Mouse (Mus musculus): ENCODE data around the gene Sirt2. TPM values are rescaled to one million over a fixed set of nuclear protein-coding genes. Genes with fewer than 3 reads are reported as not detected.

The Sirt2 gene
- polyA plus RNA-seq, 1 experiment = 17.6 TPM

- peaks cover 30% of the 10 kb centered on the region for H3K36me3 ChIP-seq (ENCODE audit: control insufficient read depth)
- H3K4me1 ChIP-seq (ENCODE audit: control insufficient read depth) = peaks cover 22% of the 10 kb centered on the region
- H3K9me3 ChIP-seq (ENCODE audit: control insufficient read depth, low read length) = no peaks in the 10 kb centered on the region
- H3K4me3 ChIP-seq (replicated peaks) = no peak overlapping the region
- no peaks in the 10 kb centered on the region for H3K27me3 ChIP-seq (ENCODE audit: control insufficient read depth)
- TF ChIP-seq GATA1 (IDR thresholded peaks at IDR 0.05; ENCODE audit: low read length) (no peak), TAL1 (IDR thresholded peaks at IDR 0.05; ENCODE audit: low read length) (no peak)
Observed at GRCm38 (mm10) chr7:28831411-28832125, 65.0 kb downstream of the Sirt2 start.

- Histone ChIP-seq H3K36me3 (ENCODE audit: control insufficient read depth) (peaks cover 29% of the 10 kb centered on the region), H3K4me3 (replicated peaks) (no peak overlapping the region), H3K4me1 (ENCODE audit: control insufficient read depth) (peaks cover 22% of the 10 kb centered on the region), H3K27me3 (ENCODE audit: control insufficient read depth) (no peaks in the 10 kb centered on the region), H3K9me3 (ENCODE audit: control insufficient read depth, low read length) (no peaks in the 10 kb centered on the region)
- no peak for TF ChIP-seq TAL1 (IDR thresholded peaks at IDR 0.05; ENCODE audit: low read length)
- TF ChIP-seq GATA1 (IDR thresholded peaks at IDR 0.05; ENCODE audit: low read length) = no peak
Observed at GRCm38 (mm10) chr7:28832137-28832536, 65.6 kb downstream of the Sirt2 start.

- no peaks in the 10 kb centered on the region for H3K27me3 ChIP-seq (ENCODE audit: control insufficient read depth)
- H3K4me1 ChIP-seq (ENCODE audit: control insufficient read depth) = peaks cover 22% of the 10 kb centered on the region
- H3K4me3 ChIP-seq (replicated peaks) = no peak within 1 kb of the TSS
- peaks cover 27% of the 10 kb centered on the region for H3K36me3 ChIP-seq (ENCODE audit: control insufficient read depth)
- TF ChIP-seq TAL1 (IDR thresholded peaks at IDR 0.05; ENCODE audit: low read length) (no peak), GATA1 (IDR thresholded peaks at IDR 0.05; ENCODE audit: low read length) (no peak)
- H3K9me3 ChIP-seq (ENCODE audit: control insufficient read depth, low read length) = no peaks in the 10 kb centered on the region
Observed at GRCm38 (mm10) chr7:28833723-28834347, 67.3 kb downstream of the Sirt2 start, which contains the start of gene Lgals4. Gene Lgals4, plus strand, starts transcription at chr7:28833854.

- Histone ChIP-seq H3K4me1 (ENCODE audit: control insufficient read depth) (peaks cover 3% of the 10 kb centered on the region), H3K27me3 (ENCODE audit: control insufficient read depth) (no peaks in the 10 kb centered on the region), H3K4me3 (replicated peaks) (no peak overlapping the region), H3K9me3 (ENCODE audit: control insufficient read depth, low read length) (no peaks in the 10 kb centered on the region), H3K36me3 (ENCODE audit: control insufficient read depth) (peaks cover 4% of the 10 kb centered on the region)
- TF ChIP-seq GATA1 (IDR thresholded peaks at IDR 0.05; ENCODE audit: low read length) = no peak
- no peak for TF ChIP-seq TAL1 (IDR thresholded peaks at IDR 0.05; ENCODE audit: low read length)
Observed at GRCm38 (mm10) chr7:28836936-28837335, 70.4 kb downstream of the Sirt2 start.

Other genes with a start within 250 kb of the Sirt2 start
- gene Ifnl3, start 243.9 kb upstream of the Sirt2 start, polyA plus RNA-seq (2012) = not detected in 2 replicates
- gene Sycn, start 225.8 kb upstream of the Sirt2 start, polyA plus RNA-seq (2012) = not detected in 2 replicates
- gene Nccrp1, start 219.5 kb upstream of the Sirt2 start, polyA plus RNA-seq (2012) = 0.05 and 0.09 TPM in 2 replicates
- gene Samd4b, start 168.6 kb upstream of the Sirt2 start, polyA plus RNA-seq (2012) = 9.3 and 11.4 TPM in 2 replicates
- 16.1 and 20.0 TPM in 2 replicates for gene Pak4, start 168.6 kb upstream of the Sirt2 start, polyA plus RNA-seq (2012)
- gene Acp7, start 135.4 kb upstream of the Sirt2 start, polyA plus RNA-seq (2012) = not detected in 2 replicates
- not detected in 2 replicates for gene Fbxo27, start 73.9 kb upstream of the Sirt2 start, polyA plus RNA-seq (2012)
- gene Fbxo17, start 49.9 kb upstream of the Sirt2 start, polyA plus RNA-seq (2012) = 0.03 TPM in 1 of 2 replicates, not detected in the other
- 32.0 and 39.4 TPM in 2 replicates for gene Mrps12, start 24.9 kb upstream of the Sirt2 start, polyA plus RNA-seq (2012)
- gene Sars2, start 24.7 kb upstream of the Sirt2 start, polyA plus RNA-seq (2012) = 2.7 and 4.0 TPM in 2 replicates
- not detected in 2 replicates for gene Ccer2, start 10.6 kb upstream of the Sirt2 start, polyA plus RNA-seq (2012)
- 20.1 and 21.4 TPM in 2 replicates for gene Nfkbib, start 777 bp downstream of the Sirt2 start, polyA plus RNA-seq (2012)
- 0.49 and 0.65 TPM in 2 replicates for gene Rinl, start 22.2 kb downstream of the Sirt2 start, polyA plus RNA-seq (2012)
- 24.2 and 25.1 TPM in 2 replicates for gene Hnrnpl, start 41.8 kb downstream of the Sirt2 start, polyA plus RNA-seq (2012)
- 0.67 and 2.1 TPM in 2 replicates for gene Ech1, start 58.5 kb downstream of the Sirt2 start, polyA plus RNA-seq (2012)
- gene Lgals4, start 67.1 kb downstream of the Sirt2 start, polyA plus RNA-seq (2012) = 0.04 and 0.17 TPM in 2 replicates
- not detected in 2 replicates for gene Lgals7, start 97.1 kb downstream of the Sirt2 start, polyA plus RNA-seq (2012)
- gene Capn12, start 114.7 kb downstream of the Sirt2 start, polyA plus RNA-seq (2012) = 0.02 TPM in 1 of 2 replicates, not detected in the other
- 86.9 and 109 TPM in 2 replicates for gene Actn4, start 195.6 kb downstream of the Sirt2 start, polyA plus RNA-seq (2012)
- gene Eif3k, start 215.1 kb downstream of the Sirt2 start, polyA plus RNA-seq (2012) = 17.8 and 48.0 TPM in 2 replicates
- gene Map4k1, start 215.3 kb downstream of the Sirt2 start, polyA plus RNA-seq (2012) = 8.4 and 11.7 TPM in 2 replicates

All from erythroblast, embryonic 14.5 days (primary cell).